Mouse (Mus musculus) heart, adult 10 weeks (tissue): Measurements from ENCODE around the gene Sap25. TPM values are rescaled to one million over a fixed set of nuclear protein-coding genes. Genes with fewer than 3 reads are reported as not detected.

Experiments used
- polyA plus RNA-seq: library from polyadenylated mRNA; stranded (reverse); fragments of 350-450 nt; fragmentation: Illumina TruSeq; extraction: RNeasy Lipid Tissue Mini Kit (QIAGEN cat#74804); gene quantifications from one replicate; pipeline ENCODE4 v1.2.3, GENCODE M21; 2014; ENCODE audit warnings: low read depth, low replicate concordance

The Sap25 gene
- 10.5 TPM for polyA plus RNA-seq

GRCm38 (mm10) chr5:137641054-137641453 lies at the start of gene Sap25:
Sap25 (plus strand) TSS chr5:137641334.

GRCm38 (mm10) chr5:137600619-137601364 lies 40.3 kb upstream of the Sap25 start, which contains the start of gene Mospd3:
Mospd3 (minus strand) TSS chr5:137601058.

DNA sequence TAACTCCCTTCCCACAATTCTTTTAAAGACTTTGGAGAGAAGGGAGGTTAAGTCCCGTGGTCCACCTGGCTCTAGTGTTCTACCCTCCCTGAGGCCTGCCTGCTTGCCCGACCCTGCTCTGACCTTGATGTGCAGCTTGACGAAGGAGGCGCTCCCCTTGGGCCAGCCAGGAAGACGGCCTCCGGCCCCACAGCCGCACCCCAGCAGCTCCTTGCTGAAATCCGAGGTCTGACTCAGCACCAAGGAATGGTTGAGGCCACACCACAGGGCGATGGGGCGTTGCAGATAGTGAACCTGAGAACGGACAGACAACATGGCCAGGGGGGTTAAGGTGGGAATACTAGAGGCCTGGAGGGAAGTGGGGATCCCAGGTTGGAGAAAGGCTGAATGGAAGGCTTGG lies 27.6 kb upstream of the Sap25 start, which contains the start of gene Pcolce:
Gene Pcolce, minus strand, starts transcription at position 235 of the 400 bp plus-strand sequence.

DNA sequence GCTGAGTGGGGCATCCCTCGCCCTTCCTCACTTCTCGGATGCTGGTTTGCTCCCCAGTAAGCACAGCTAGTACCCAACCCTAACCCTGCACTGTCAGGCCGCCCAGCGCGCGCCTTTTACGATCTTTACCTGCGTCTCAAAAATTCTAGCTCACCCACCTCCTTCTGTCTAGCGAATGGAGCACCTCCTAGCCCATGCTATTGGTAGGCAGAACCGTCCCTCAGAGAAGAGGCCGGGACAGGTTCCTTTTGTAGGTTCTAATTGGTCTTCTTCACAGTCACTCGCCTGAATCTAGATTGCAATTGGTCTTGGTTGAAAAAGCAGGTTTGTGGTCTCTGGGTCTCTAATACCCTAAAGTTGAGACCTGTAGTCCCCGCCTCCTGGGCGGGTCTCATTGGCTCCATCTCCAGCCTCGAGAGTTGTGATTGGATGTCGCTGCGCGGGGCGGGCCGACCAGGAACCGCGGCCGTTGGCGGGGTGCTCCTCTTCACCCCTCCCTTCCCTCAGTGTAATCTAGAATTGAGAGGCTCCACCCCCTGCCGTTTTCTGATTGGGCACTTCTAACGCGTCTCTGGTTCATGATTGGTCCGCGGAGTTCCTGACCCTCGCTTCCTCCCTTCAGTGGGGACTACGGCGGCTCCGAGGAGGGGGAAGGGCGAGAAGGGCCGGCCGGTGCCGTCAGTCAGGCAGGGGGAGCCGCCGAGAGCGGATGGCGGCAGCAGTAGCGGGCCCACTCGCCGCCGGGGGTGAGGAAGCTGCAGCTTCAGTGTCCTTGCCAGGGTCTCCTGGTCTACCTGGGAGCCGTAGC lies 12.4 kb upstream of the Sap25 start, which contains the start of the genes Fbxo24, Lrch4 and Gm20605:
Gene Fbxo24, minus strand, starts transcription at position 505 of the 808 bp plus-strand sequence.
Gene Lrch4, plus strand, starts transcription at position 624 of the 808 bp plus-strand sequence.
Gene Gm20605, plus strand, starts transcription at position 678 of the 808 bp plus-strand sequence.

DNA sequence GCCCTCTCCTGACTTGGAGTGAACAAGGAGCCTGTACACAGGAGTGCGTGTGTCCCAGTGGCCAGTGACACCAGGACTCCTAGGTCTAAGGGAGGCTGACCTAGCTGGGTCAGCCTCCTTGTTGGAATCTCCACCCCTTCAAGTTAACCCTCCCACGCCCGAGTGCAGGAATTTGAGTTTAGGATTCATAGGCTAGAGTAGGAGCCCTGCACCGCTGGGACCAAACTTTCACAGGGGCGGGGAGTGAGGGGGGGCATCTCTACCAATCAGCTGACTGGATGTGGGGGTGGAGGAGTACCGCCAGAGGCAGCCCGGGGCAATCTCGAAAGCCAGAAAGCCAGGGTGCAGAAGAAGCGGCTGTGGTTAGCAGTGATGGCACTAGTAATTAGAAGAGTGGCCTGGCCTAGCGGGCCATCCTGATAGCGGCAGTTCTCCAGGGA lies 4.5 kb downstream of the Sap25 start, which contains the start of gene Irs3:
Gene Irs3, minus strand, starts transcription at position 63 of the 440 bp plus-strand sequence.

GRCm38 (mm10) chr5:137684294-137685123 lies 43.4 kb downstream of the Sap25 start, which contains the start of gene Agfg2:
Agfg2 (minus strand) TSS chr5:137684726.

Other genes starting within 250 kb of the Sap25 start
- gene Zan, start 164.3 kb upstream of the Sap25 start, polyA plus RNA-seq, result not detected
- gene Pop7, start 138.8 kb upstream of the Sap25 start, polyA plus RNA-seq, result 15.7 TPM
- gene Gigyf1, start 122.8 kb upstream of the Sap25 start, polyA plus RNA-seq, result 23.9 TPM
- gene Epo, start 108.1 kb upstream of the Sap25 start, polyA plus RNA-seq, result not detected
- 231 TPM for gene Gnb2, start 107.8 kb upstream of the Sap25 start, polyA plus RNA-seq
- gene Actl6b, start 87.8 kb upstream of the Sap25 start, polyA plus RNA-seq, result not detected
- gene Tfr2, start 71.5 kb upstream of the Sap25 start, polyA plus RNA-seq, result not detected
- gene Mospd3, start 40.3 kb upstream of the Sap25 start, polyA plus RNA-seq, result 11.4 TPM
- gene Pcolce, start 27.6 kb upstream of the Sap25 start, polyA plus RNA-seq, result 74.5 TPM
- 0.21 TPM for gene Fbxo24, start 12.3 kb upstream of the Sap25 start, polyA plus RNA-seq
- 12.7 TPM for gene Lrch4, start 12.2 kb upstream of the Sap25 start, polyA plus RNA-seq
- gene Gm20605, start 12.2 kb upstream of the Sap25 start, polyA plus RNA-seq, result 10.8 TPM
- gene Irs3, start 4.4 kb downstream of the Sap25 start, polyA plus RNA-seq, result 0.99 TPM
- 10.5 TPM for gene Agfg2, start 43.4 kb downstream of the Sap25 start, polyA plus RNA-seq
- 1.2 TPM for gene Nyap1, start 100.3 kb downstream of the Sap25 start, polyA plus RNA-seq
- 177 TPM for gene Tsc22d4, start 104.4 kb downstream of the Sap25 start, polyA plus RNA-seq
- gene Ppp1r35, start 137.5 kb downstream of the Sap25 start, polyA plus RNA-seq, result 8.7 TPM
- gene Mepce, start 146.3 kb downstream of the Sap25 start, polyA plus RNA-seq, result 22.7 TPM
- 0.81 TPM for gene Zcwpw1, start 146.5 kb downstream of the Sap25 start, polyA plus RNA-seq
- gene Pilra, start 194.9 kb downstream of the Sap25 start, polyA plus RNA-seq, result 0.97 TPM
- 1.3 TPM for gene Pilrb1, start 216.8 kb downstream of the Sap25 start, polyA plus RNA-seq
- 1.0 TPM for gene Pilrb2, start 230.5 kb downstream of the Sap25 start, polyA plus RNA-seq